Mouse (Mus musculus): ENCODE results near the gene Hoxd8. TPM values are rescaled to one million over a fixed set of nuclear protein-coding genes. Genes with fewer than 3 reads are reported as not detected.

The Hoxd8 gene
- total RNA-seq, 4 experiments from 2014 or later, result 33.3 to 45.8 (median 36.6) TPM

DNA sequence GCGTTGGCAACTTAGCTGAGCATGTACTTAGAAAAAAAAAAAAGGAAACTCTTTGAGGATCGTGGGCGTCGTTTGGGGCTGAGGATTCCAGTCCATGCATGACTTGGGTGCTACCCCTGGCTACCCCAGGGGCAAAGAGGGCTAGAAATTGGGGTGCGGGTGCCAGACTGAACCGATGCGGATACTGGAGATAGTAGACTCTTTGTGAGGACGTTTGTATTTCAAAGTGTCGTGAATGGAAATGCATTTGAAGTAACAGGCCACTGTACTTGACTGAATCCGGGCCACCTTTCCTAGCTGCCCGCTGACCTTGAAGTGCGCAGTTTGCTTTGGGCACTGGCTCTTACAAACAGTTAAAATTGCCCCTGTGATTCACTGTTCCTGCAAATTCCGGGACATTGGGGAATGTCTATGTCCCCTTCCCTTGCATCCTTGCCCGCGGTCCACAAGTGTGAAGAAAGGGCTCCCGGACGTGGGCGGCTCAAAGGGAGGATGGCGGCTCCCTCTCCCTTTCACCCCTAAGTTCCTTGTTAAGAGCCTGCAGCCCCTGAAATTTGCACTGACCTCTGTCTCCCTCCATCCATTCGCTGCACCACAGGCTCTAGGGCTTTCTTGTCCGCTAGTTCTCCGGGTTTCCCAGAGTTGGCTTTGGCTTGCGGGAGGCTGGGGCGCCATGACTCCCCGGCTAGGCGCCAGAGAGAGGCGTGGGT lies 17.3 kb upstream of the Hoxd8 start:
- no peak for DNase-seq

DNA sequence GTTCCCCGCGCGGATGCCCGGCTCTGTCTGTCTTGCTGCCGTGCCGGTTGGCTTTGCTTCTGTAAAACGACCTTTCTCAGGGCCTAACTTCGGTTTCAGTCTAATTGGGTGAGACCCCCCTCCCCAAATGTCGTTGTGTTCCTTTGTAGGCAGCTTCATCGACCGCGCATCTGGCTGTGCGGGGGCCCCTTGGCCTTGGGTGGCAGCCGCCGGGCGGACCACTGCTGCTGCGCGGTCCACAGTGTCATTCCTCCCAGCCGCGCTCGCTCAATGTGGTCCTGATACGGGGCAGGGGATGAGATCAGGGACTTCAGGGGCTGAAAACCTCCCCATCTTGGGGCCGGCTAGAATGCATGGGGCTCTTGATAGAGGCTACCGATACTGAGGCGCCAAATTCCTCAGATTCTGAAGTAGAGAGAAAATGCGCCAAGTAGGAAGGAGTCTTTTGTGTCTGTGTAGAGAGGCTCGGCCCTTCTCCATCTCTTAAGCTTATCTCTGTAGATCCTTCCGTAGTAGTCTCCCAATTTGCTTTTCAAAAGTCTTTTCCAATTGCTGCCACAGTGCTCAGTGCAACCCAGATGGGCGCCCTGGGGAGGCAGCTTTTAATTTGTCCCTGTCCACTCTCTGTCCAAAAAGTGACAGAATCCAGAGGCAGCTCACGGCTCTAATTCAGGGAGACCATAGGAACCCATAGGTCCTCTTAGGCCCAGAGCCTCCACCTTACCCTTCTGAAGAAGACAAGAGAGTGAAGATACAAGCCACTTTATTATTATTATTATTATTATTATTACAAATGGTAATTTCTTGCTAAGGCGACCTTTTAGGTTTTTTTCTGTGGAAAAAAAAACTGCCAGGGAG lies 16.5 kb upstream of the Hoxd8 start:
- DNase-seq, result no peak

DNA sequence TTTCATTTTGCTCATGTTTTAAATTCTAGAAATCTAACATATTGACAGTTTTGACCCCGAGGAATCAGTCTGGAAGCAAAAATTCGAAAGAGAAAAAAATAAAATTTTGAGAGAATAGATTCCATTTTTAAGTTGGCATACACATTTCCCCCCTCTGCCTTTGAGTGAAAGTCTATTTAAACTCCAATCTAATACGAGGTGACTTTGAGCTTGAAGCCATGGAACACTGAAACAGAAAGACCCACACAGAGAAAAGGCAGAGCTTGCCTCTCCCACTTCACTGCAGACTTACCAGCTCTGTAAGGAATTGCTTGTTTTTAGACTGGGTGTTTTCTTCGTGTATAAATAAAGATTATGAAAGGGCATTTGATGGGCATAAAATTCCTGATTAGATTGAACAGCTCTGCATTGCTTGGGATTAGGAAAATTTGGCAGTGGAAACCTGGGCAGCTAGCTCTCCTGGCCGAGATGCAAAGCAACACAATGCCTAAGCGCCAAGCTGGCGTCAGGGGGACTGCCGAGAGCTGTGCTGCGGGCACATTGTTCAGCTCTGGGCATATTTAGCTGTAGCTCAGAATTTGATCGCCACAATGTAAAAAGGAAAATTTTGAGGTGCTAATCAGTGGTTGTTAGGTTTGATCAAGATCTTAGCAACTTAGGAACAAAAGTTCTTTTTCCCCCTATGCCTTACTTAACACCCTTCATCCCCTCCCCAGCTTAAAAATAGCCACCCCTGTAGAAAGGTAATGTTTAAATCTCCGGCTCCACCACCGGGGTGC lies 15.4 kb upstream of the Hoxd8 start:
- no peak for DNase-seq

DNA sequence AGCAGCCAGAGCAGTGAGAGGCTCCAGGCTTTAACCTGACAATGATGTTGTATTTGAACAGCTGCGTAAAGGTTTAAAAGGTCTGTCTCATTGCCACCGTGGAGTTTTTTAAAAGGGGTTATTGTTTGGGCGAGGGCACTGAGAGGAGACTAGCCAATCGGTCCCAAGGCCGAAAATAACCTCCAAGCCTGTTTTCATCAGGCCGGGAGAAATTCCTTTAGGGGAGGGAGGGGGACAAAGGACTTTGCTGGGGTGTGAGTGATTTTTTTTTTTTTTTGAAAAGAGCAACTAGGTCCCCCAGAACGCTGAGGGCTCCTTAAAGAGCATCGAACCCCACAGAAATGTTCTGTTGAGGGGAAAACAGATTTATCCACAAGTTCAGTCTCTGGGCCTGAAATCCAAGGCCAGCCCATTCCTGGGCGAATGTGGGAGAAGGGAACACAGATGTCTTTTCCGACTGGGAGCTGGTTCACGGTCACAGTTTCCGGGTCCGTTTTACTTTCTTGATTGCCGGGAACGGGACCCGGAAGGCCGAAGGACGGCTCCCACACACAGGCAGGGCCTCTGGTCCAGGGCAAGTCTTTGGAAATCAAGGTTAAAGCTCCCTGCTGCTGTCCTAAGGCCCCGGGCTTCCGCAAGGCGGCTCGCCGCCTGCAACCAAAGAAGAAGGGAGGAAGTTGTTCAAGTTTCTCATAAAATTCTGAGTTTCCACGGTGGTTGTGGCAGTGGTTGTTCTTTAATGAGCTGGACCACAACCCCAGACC lies 14.7 kb upstream of the Hoxd8 start:
- DNase-seq, result no peak

DNA sequence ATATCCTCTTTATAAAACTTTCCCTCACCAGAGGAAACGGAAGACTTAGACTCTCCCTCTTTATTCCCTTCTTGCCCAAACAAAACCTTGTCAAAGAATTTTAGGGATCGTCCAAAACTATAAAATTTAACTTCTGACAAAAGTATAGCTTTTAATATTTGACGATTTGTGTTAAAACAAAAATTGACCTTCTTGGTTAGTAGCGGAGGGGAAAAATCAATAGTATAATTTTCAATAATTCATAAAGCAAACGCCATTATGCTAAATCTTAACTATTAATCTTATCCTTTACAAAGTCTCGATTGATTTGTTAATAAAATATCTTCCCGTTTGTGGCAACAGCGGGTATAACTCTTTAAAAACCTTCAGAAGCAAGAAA lies 14.1 kb upstream of the Hoxd8 start:
- no peak for DNase-seq

DNA sequence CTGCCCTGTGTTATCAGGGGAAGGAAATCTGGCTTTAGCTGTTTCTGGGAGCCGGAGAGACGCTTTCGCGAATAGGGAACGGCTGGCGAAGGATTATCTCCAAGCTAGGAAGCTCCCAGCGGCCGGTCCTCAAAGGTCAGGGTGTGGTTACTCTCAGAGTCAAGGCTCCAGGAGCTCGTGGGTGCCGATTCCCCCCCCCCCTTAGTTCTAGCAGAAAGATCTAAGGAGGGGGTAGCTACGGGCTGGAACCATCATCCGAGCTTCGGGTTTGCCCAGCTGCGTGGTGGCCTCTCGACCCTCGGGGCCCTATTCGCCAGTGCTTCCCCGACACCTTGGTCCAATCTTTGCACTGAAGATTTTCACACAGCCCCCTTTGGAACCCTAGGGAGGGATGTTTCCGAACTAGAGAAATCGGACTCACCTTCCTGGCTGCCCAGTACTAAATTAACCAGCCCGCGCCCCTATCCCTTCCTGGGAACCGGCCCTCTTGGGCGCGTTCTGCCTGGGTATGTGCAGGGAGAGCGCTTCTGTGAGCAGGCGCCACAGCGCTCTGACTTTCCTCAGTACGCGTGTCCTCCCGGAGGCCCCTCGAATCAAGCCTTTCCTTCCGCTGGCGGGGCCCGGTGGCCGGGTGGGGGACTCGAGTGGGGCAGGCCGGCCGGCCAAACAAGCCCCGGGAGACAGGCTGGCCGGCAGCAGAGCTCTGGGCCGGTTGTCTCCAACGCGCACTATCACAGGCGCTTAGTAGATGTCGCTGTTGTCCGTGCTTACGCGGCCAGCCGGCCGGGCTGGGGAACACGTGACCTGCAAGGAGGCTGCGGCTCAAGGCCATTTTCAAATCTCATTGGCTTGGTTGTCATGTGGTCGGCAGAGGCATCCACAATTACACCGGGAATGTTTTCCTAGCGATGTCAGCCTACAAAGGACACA lies 13.1 kb upstream of the Hoxd8 start, which contains the start of gene Hoxd10:
Gene Hoxd10, plus strand, starts transcription at position 903 of the 930 bp plus-strand sequence.
- DNase-seq, result peak; percentile 55

DNA sequence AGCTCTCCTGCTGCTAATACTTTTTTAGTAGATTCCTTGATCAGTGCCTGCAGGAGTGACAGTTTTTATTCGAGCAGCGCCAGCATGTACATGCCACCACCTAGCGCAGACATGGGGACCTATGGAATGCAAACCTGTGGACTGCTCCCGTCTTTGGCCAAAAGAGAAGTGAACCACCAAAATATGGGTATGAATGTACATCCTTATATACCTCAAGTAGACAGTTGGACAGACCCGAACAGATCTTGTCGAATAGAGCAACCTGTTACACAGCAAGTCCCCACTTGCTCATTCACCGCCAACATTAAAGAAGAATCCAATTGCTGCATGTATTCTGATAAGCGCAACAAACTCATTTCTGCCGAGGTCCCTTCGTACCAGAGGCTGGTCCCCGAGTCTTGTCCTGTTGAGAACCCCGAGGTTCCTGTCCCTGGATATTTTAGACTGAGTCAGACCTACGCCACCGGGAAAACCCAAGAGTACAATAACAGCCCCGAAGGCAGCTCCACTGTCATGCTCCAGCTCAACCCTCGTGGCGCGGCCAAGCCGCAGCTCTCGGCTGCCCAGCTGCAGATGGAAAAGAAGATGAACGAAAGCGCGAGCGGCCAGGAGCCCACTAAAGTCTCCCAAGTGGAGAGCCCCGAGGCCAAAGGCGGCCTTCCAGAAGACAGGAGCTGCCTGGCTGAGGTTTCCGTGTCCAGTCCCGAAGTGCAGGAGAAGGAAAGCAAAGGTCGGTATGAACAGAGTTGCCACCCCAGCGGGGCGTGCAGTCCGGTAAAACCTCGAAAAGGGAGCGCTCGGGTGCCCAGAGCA lies 12.2 kb upstream of the Hoxd8 start:
- DNase-seq, result no peak

DNA sequence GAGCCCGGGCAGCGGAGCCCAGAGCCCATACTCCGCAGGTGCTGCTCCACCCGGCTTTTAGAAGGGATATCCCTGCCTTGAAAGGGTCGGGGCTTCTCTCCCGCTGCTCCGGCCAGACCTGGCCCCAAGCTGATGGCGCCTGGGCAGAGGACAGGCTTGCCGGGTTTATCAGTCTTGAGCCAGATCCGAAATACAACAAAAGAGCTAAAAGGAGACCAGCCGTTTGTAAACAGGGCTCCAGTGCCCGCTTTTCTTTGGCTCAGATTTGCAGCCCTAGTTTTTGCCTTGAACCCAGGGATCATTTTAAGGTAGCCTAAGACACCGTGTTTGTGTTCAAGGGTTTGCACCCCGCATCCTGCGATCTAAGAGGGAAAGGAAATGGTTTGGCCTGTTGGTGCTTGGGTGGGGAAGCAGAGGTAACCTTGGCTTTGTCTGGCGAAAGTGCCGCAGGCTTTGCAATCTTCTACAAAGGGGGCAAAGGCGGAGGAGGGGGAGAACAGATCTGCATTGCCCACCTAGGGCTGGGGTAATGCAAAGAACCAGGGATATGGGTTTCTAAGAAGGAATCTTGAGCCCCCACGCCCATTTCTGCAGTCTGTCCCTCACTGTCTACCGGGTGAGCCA lies 11.5 kb upstream of the Hoxd8 start:
- DNase-seq, result no peak

DNA sequence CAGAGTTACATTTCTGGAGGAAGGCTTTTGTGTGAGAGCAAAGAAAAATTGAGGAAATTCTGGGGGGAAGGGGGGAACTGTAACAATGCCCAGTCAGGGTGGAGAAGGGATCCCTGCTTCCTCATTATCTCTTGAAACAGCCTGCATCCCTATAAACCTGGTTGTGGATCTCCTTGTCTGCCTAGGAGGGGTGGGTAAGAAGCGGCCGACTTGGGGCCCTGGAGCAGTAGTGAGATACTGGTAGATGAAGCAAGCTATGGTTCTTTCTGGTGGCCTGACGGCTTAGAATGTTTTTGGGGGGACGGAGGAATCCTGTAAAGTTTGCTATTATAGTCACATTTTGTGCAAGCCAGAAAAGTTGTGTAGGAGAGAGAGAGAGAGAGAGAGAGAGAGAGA lies 11.0 kb upstream of the Hoxd8 start:
- DNase-seq, result no peak

DNA sequence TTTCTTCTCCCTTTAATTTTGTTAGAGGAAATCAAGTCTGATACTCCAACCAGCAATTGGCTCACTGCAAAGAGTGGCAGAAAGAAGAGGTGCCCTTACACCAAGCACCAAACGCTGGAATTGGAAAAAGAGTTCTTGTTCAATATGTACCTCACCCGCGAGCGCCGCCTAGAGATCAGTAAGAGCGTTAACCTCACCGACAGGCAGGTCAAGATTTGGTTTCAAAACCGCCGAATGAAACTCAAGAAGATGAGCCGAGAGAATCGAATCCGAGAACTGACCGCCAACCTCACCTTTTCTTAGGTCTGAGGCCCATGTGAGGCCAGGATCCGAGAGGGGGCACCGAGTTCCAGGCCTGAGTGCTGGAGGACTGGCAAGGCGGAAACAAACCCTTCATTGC lies 10.3 kb upstream of the Hoxd8 start:
- DNase-seq, result no peak

DNA sequence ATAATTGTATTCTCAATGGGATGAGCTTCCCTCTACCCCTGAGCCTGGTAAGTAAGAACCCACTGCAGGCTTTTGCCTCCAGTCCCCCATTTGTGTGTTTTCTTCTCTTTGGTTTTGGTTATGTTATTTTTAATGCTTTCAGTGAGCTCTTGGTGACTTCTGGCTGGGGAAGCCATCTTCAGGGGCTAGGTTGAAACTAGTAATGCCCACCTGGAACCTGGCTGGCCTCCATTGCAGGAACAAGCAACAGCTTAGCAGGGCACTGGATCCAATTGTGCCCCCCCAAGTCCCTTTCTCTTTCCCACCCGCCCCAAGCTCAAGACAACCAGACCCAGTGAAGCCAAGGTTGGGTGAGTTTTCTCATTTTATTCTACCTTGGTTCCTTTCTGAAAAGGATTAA lies 9.0 kb upstream of the Hoxd8 start:
- no peak for DNase-seq

DNA sequence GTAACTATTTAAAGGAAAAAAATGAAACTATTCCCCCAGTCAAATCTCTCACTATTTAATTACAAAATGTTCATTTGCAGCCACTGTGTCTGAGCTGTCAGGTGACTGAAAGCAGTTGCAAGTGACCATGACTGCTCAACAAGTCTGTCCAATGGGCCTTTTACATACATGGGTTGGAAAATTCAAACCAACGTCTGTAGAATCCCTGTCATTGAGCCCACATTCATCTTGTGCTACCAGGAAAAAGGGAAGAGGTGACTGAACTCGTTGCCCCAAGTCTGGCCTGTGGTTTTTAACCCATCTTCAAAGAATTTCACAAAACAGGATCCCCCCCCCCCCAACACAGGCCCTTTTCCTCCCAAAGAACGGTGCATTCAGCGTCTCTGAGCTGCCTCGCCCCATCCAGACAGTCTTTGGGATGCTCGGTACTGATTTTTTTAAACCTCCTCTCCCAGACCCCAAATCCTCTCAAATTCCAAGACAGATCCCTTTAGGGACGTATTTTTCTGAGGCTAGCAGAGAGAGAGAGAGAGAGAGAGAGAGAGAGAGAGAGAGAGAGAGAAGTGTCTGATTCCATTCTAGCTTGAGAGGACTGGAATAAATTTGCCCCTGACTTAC lies 8.5 kb upstream of the Hoxd8 start:
- DNase-seq, result no peak

DNA sequence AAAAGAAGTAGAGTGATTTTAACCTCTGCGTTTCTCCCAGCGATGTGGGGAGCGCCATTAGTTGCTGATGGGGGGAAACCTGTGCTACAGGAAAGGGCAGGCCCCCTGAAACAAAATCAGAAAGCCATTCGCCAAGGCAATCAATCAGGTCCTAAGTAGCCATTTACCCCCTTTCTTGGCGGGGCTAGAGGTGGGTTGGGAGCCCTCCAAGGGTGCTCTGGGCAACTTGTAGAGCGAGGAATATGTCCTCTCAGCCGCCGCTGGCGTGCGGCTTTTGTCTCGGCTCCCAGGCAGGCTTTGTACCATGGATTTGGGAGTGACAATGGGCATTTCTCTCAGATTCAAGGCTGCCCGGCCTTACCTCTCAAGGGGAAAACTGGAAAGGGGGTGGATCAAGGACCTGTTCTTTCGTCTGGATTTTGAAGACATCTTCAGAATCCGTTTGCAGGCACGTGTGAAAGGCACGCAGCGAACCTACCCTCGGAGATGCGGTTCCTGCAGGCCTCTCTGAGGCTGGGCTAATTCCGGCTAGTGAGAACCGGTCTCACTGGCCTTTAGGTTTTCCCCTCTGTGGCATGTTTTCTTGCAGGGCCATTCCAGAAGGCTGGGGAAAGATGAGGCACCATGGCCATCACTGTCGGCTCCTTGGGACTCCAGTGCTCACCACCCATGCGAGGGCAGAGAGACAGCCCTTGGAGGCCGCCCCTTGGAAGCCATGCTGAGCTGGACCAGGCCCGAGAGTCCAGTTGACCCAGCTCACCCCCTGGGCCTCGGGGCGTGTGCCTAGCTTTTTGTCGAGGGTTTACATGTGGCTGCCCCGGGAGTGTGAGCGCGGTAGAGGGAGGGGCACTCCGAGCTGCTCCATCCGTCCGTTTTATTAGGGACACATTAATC lies 7.7 kb upstream of the Hoxd8 start:
- no peak for DNase-seq

DNA sequence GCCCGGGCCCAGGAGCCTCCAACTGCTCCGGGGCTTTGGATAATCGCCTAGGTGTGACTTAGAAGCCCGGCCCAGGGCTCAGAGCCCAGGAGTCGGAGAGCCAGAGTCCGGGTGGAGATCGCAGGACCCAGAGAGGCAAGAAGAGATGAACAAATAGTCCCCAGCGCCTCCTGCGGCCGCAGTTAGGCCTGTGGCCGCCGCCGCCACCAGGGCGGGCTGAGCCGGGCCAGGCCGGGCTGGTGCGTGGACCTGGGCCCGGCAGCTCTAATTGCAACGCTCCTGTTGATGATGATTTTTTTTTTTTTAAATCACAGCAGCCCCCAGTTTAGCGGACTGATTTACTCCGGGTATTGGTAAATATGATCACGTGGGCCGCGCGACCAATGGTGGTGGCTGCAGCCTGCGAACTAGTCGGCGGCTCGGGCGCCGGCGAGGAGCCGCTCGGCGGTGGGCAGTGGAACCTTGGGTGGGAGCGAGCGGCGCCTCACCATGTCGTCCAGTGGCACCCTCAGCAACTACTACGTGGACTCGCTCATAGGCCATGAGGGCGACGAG lies 6.8 kb upstream of the Hoxd8 start, which contains the start of gene Hoxd9:
Gene Hoxd9, plus strand, starts transcription at position 161 of the 555 bp plus-strand sequence.
- DNase-seq, result peak; percentile 60

DNA sequence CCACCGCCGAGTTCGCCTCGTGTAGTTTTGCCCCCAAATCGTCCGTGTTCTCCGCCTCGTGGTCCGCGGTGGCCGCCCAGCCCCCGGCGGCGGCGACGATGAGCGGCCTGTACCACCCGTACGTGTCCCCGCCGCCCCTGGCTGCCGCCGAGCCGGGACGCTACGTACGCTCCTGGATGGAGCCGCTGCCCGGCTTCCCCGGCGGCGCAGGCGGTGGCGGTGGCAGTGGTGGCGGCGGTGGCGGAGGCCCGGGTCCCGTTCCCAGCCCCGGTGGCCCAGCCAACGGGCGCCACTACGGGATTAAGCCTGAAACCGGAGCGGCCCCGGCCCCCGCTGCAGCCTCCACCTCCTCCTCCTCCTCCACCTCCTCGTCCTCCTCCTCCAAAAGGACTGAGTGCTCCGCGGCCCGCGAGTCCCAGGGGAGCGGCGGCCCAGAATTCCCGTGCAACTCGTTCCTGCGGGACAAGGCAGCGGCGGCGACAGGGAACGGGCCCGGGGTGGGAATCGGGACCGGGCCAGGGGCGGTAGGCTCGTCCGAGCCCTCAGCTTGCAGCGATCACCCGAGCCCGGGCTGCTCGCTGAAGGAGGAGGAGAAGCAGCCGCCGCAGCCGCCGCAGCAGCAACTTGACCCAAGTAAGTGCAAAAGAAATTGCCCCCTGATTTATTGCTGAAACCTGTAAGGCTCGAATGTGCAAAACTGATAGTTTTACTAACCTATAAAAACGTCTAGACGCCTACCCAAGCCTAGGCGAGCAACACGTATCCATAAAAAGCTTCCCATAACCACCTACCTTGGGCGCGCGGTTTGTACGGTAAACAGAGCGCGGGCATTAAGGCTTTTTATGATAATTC lies 6.0 kb upstream of the Hoxd8 start:
- DNase-seq, result no peak

DNA sequence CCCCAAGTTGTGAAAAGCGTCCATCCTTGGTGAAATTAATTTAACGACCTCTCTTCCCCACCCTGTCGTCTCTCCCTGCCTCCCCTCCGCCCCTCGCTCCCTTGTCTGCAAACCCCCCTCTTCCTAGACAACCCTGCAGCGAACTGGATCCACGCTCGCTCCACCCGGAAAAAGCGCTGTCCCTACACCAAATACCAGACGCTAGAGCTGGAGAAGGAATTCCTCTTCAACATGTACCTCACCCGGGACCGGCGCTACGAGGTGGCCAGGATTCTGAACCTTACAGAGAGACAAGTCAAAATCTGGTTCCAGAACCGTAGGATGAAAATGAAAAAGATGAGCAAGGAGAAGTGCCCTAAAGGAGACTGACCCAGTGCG lies 5.4 kb upstream of the Hoxd8 start:
- no peak for DNase-seq
